Mouse (Mus musculus): ENCODE results near the gene Jazf1. TPM values are rescaled to one million over a fixed set of nuclear protein-coding genes. Genes with fewer than 3 reads are reported as not detected.

Jazf1 gene
- polyA plus RNA-seq, 1 experiment from 2014 or later: 3.4 TPM

- no peaks in the 10 kb centered on the region for H3K4me1 ChIP-seq
- H3K4me3 ChIP-seq: no peak overlapping the region
- 0 out of 2 replicates have a peak, but pooled peaks cover 3% of the 10 kb centered on the region for H3K9me3 ChIP-seq (replicated peaks)
- WGBS: 46% methylated on average over 4 of the region's 4 CpGs
- no peaks in the 10 kb centered on the region for H3K27me3 ChIP-seq (ENCODE audit: low read depth, poor library complexity, severe bottlenecking)
- no peaks in the 10 kb centered on the region for H3K36me3 ChIP-seq
- H3K27ac ChIP-seq (replicated peaks): no peak overlapping the region
- no peak for DNase-seq (ENCODE audit: low spot score)
These were observed 191.3 kb downstream of the Jazf1 start for GRCm38 (mm10) chr6:52877176-52877575.

- Histone ChIP-seq H3K4me1 (peaks cover 11% of the 10 kb centered on the region), H3K9me3 (replicated peaks) (no peaks in the 10 kb centered on the region), H3K27me3 (ENCODE audit: low read depth, poor library complexity, severe bottlenecking) (no peaks in the 10 kb centered on the region), H3K36me3 (no peaks in the 10 kb centered on the region), H3K4me3 (no peak overlapping the region), H3K27ac (replicated peaks) (no peak overlapping the region)
- whole genome bisulfite sequencing: 14% methylated on average over 2 of the region's 2 CpGs
- DNase-seq (ENCODE audit: low spot score): no peak
These were observed 197.1 kb downstream of the Jazf1 start for GRCm38 (mm10) chr6:52871306-52871705.

GRCm38 (mm10) chr6:52869252-52869651 is 199.2 kb downstream of the Jazf1 start:
- WGBS: 92% methylated on average over 2 of the region's 2 CpGs

GRCm38 (mm10) chr6:52868352-52868751 is 200.1 kb downstream of the Jazf1 start:
- Histone ChIP-seq H3K27ac (replicated peaks) (no peak overlapping the region), H3K4me1 (peaks cover 14% of the 10 kb centered on the region), H3K9me3 (replicated peaks) (no peaks in the 10 kb centered on the region), H3K36me3 (no peaks in the 10 kb centered on the region), H3K4me3 (no peak overlapping the region), H3K27me3 (ENCODE audit: low read depth, poor library complexity, severe bottlenecking) (no peaks in the 10 kb centered on the region)
- DNase-seq (ENCODE audit: low spot score): no peak
- WGBS: 83% methylated on average over 2 of the region's 2 CpGs

More at GRCm38 (mm10) chr6:52869252-52869651, 199.2 kb downstream of the Jazf1 start:
- DNase-seq (ENCODE audit: low spot score): no peak
- Histone ChIP-seq H3K27ac (replicated peaks) (no peak overlapping the region), H3K27me3 (ENCODE audit: low read depth, poor library complexity, severe bottlenecking) (no peaks in the 10 kb centered on the region), H3K36me3 (no peaks in the 10 kb centered on the region), H3K4me3 (no peak overlapping the region), H3K4me1 (peaks cover 11% of the 10 kb centered on the region), H3K9me3 (replicated peaks) (no peaks in the 10 kb centered on the region)

- Histone ChIP-seq H3K27me3 (ENCODE audit: low read depth, poor library complexity, severe bottlenecking) (no peaks in the 10 kb centered on the region), H3K4me3 (no peak overlapping the region), H3K27ac (replicated peaks) (no peak overlapping the region), H3K9me3 (replicated peaks) (no peaks in the 10 kb centered on the region), H3K36me3 (no peaks in the 10 kb centered on the region), H3K4me1 (peaks cover 41% of the 10 kb centered on the region)
- DNase-seq (ENCODE audit: low spot score): no peak
- 72% methylated on average over 7 of the region's 7 CpGs for WGBS
These were observed 206.5 kb downstream of the Jazf1 start for GRCm38 (mm10) chr6:52861928-52862327.

GRCm38 (mm10) chr6:52861186-52861820 is 207.1 kb downstream of the Jazf1 start:
- WGBS: 85% methylated on average over 9 of the region's 9 CpGs
- Histone ChIP-seq H3K4me3 (no peak overlapping the region), H3K27ac (replicated peaks) (peak overlapping the region; percentile 59), H3K36me3 (no peaks in the 10 kb centered on the region), H3K9me3 (replicated peaks) (no peaks in the 10 kb centered on the region), H3K4me1 (peaks cover 41% of the 10 kb centered on the region), H3K27me3 (ENCODE audit: low read depth, poor library complexity, severe bottlenecking) (no peaks in the 10 kb centered on the region)
- no peak for DNase-seq (ENCODE audit: low spot score)

- peaks cover 41% of the 10 kb centered on the region for H3K4me1 ChIP-seq
- 57% methylated on average over 6 of the region's 6 CpGs for WGBS
These were observed 207.7 kb downstream of the Jazf1 start for GRCm38 (mm10) chr6:52860713-52861112.

GRCm38 (mm10) chr6:52858911-52859431 is 209.5 kb downstream of the Jazf1 start:
- Histone ChIP-seq H3K4me1 (peaks cover 41% of the 10 kb centered on the region), H3K9me3 (replicated peaks) (no peaks in the 10 kb centered on the region), H3K36me3 (no peaks in the 10 kb centered on the region), H3K4me3 (no peak overlapping the region), H3K27ac (replicated peaks) (no peak overlapping the region), H3K27me3 (ENCODE audit: low read depth, poor library complexity, severe bottlenecking) (no peaks in the 10 kb centered on the region)
- no peak for DNase-seq (ENCODE audit: low spot score)
- WGBS: 77% methylated on average over 3 of the region's 3 CpGs

More at GRCm38 (mm10) chr6:52860713-52861112, 207.7 kb downstream of the Jazf1 start:
- Histone ChIP-seq H3K27me3 (ENCODE audit: low read depth, poor library complexity, severe bottlenecking) (no peaks in the 10 kb centered on the region), H3K36me3 (no peaks in the 10 kb centered on the region), H3K4me3 (no peak overlapping the region), H3K27ac (replicated peaks) (peak overlapping the region; percentile 59), H3K9me3 (replicated peaks) (no peaks in the 10 kb centered on the region)
- no peak for DNase-seq (ENCODE audit: low spot score)

GRCm38 (mm10) chr6:52852404-52853107 is 215.9 kb downstream of the Jazf1 start:
- H3K4me3 ChIP-seq: no peak overlapping the region
- H3K4me1 ChIP-seq: peaks cover 18% of the 10 kb centered on the region
- no peaks in the 10 kb centered on the region for H3K27me3 ChIP-seq (ENCODE audit: low read depth, poor library complexity, severe bottlenecking)
- H3K36me3 ChIP-seq: no peaks in the 10 kb centered on the region
- no peak for DNase-seq (ENCODE audit: low spot score)
- no peaks in the 10 kb centered on the region for H3K9me3 ChIP-seq (replicated peaks)
- H3K27ac ChIP-seq (replicated peaks): 0 out of 2 replicates have a peak overlapping the region, but pooled peaks have one; percentile 24
- WGBS: 50% methylated on average over 8 of the region's 8 CpGs

- Histone ChIP-seq H3K36me3 (no peaks in the 10 kb centered on the region), H3K27me3 (ENCODE audit: low read depth, poor library complexity, severe bottlenecking) (no peaks in the 10 kb centered on the region), H3K4me3 (no peak overlapping the region), H3K27ac (replicated peaks) (0 out of 2 replicates have a peak overlapping the region, but pooled peaks have one; percentile 24), H3K4me1 (peaks cover 13% of the 10 kb centered on the region), H3K9me3 (replicated peaks) (no peaks in the 10 kb centered on the region)
- no peak for DNase-seq (ENCODE audit: low spot score)
- 72% methylated on average over 3 of the region's 3 CpGs for WGBS
These were observed 216.5 kb downstream of the Jazf1 start for GRCm38 (mm10) chr6:52851975-52852374.

GRCm38 (mm10) chr6:52851019-52851418 is 217.4 kb downstream of the Jazf1 start:
- no peak overlapping the region for H3K4me3 ChIP-seq
- H3K4me1 ChIP-seq: peaks cover 13% of the 10 kb centered on the region
- no peak for DNase-seq (ENCODE audit: low spot score)
- WGBS: 91% methylated on average over 5 of the region's 5 CpGs
- H3K9me3 ChIP-seq (replicated peaks): no peaks in the 10 kb centered on the region
- H3K27me3 ChIP-seq (ENCODE audit: low read depth, poor library complexity, severe bottlenecking): no peaks in the 10 kb centered on the region
- no peaks in the 10 kb centered on the region for H3K36me3 ChIP-seq
- no peak overlapping the region for H3K27ac ChIP-seq (replicated peaks)

- WGBS: 83% methylated on average over 6 of the region's 6 CpGs
These were observed 220.2 kb downstream of the Jazf1 start for GRCm38 (mm10) chr6:52848199-52848598.

GRCm38 (mm10) chr6:52846314-52846713 is 222.1 kb downstream of the Jazf1 start:
- no peak for DNase-seq (ENCODE audit: low spot score)
- Histone ChIP-seq H3K4me1 (no peaks in the 10 kb centered on the region), H3K36me3 (no peaks in the 10 kb centered on the region), H3K27me3 (ENCODE audit: low read depth, poor library complexity, severe bottlenecking) (no peaks in the 10 kb centered on the region), H3K27ac (replicated peaks) (no peak overlapping the region), H3K9me3 (replicated peaks) (no peaks in the 10 kb centered on the region), H3K4me3 (no peak overlapping the region)
- 86% methylated on average over 2 of the region's 2 CpGs for WGBS

More at GRCm38 (mm10) chr6:52848199-52848598, 220.2 kb downstream of the Jazf1 start:
- no peak for DNase-seq (ENCODE audit: low spot score)
- H3K4me3 ChIP-seq: no peak overlapping the region
- no peak overlapping the region for H3K27ac ChIP-seq (replicated peaks)
- H3K27me3 ChIP-seq (ENCODE audit: low read depth, poor library complexity, severe bottlenecking): no peaks in the 10 kb centered on the region
- H3K9me3 ChIP-seq (replicated peaks): no peaks in the 10 kb centered on the region
- no peaks in the 10 kb centered on the region for H3K36me3 ChIP-seq
- peaks cover 13% of the 10 kb centered on the region for H3K4me1 ChIP-seq

Data from midbrain, embryonic 10.5 days (tissue).